Comparison of ENCODE assay signal across 14 mouse cellular contexts in the genomic region with DNA sequence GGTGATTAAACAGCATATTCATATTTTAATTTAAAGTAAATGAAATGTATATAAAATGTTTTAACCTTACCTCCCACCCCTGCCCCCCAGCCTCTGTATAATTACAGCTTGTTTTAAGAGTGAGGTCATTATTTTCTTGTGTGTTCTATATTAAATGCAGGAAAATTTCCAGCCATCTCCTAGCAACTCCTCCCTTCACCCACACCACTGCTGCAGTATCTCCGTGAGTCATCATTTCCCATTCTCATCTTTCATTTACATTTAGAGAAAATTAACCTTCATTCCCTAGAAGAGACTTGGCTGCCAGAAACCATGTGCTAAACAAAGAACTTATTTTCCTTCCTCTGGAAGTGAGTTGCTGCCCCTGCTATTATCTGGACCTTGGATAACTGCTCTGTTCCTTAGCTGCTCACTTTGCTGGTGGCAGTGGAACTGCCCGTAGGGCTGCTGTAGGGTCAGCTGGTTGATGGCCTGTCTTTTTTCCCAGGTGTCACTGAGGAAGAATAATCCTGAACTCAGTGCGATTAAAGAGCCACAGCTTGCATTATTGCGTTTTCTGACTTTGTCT.
A peak's percentile ranks its signal among the peaks of the same experiment; 100 is the strongest.
DNase-seq lines count a peak whose midpoint lies in the region; ATAC-seq and TF ChIP-seq lines count a peak whose summit lies in the region.
"Had no signal": no experiment of that assay in that cellular context is flagged by ENCODE, and none has a peak within 500 bp of the region (broad histone marks: within the 10 kb centered on the region; RNA-seq: fewer than 3 reads in every experiment).

No protein-coding gene starts in this region.

- peak; percentile 6 for DNase-seq in embryonic facial prominence, embryonic 11.5 days (ENCODE audit: low spot score)
- DNase-seq in embryonic facial prominence, embryonic 10.5 days (ENCODE audit: low spot score), result no peak
- DNase-seq in midbrain, postnatal 0 days (ENCODE audit: low spot score), result no peak
- DNase-seq in left cerebral cortex, adult 2 months (ENCODE audit: extremely low spot score in 1 of 2, low spot score in 2 of 2), result peak; percentile 17 to 32
- peak; percentile 65 for DNase-seq in telencephalon, adult 2 months (ENCODE audit: low read depth, low spot score)
- no peak for DNase-seq in testis, postnatal 14 days (ENCODE audit: low spot score)
- DNase-seq in liver, postnatal 0 days, result no peak
- DNase-seq: adrenal gland, postnatal 14 days; cerebellum, adult 9-10 months; heart, postnatal 36 days; kidney, adult 18-20 months; thymus, postnatal 36 days had no signal

- no peak overlapping the region for H3K27ac ChIP-seq in embryonic facial prominence, embryonic 11.5 days (replicated peaks; ENCODE audit: low read depth, low read length)
- no peak overlapping the region for H3K27ac ChIP-seq in embryonic facial prominence, embryonic 10.5 days (replicated peaks)
- 0 out of 2 replicates have a peak overlapping the region, but pooled peaks have one; percentile 21 for H3K27ac ChIP-seq in midbrain, embryonic 13.5 days
- H3K27ac ChIP-seq in midbrain, postnatal 0 days (ENCODE audit: low read depth, low read length), result no peak overlapping the region
- H3K27ac ChIP-seq in left cerebral cortex, adult 2 months, result no peak overlapping the region
- H3K27ac ChIP-seq in liver, postnatal 0 days (ENCODE audit: low read depth), result no peak overlapping the region
- H3K27ac ChIP-seq: limb, embryonic 15.5 days had no signal

- TF ChIP-seq CTCF in midbrain, postnatal 0 days (IDR thresholded peaks at IDR 0.05), result no peak
- no peak for TF ChIP-seq CTCF in left cerebral cortex, adult 2 months (IDR thresholded peaks at IDR 0.05)
- TF ChIP-seq CTCF in liver, postnatal 0 days (IDR thresholded peaks at IDR 0.05; ENCODE audit: low read depth), result no peak

- WGBS in embryonic facial prominence, embryonic 11.5 days, result 34% methylated on average over 4 of the region's 4 CpGs
- 58% methylated on average over 4 of the region's 4 CpGs for WGBS in embryonic facial prominence, embryonic 10.5 days
- WGBS in midbrain, embryonic 13.5 days, result 55% methylated on average over 4 of the region's 4 CpGs
- 58% methylated on average over 4 of the region's 4 CpGs for WGBS in midbrain, postnatal 0 days
- WGBS in liver, postnatal 0 days (ENCODE audit: insufficient replicate concordance), result 58% methylated on average over 4 of the region's 4 CpGs

- H3K4me3 ChIP-seq in embryonic facial prominence, embryonic 11.5 days (ENCODE audit: low read depth, low read length), result no peak overlapping the region
- no peak overlapping the region for H3K4me3 ChIP-seq in embryonic facial prominence, embryonic 10.5 days
- no peak overlapping the region for H3K4me3 ChIP-seq in midbrain, embryonic 13.5 days (replicated peaks)
- no peak overlapping the region for H3K4me3 ChIP-seq in midbrain, postnatal 0 days (ENCODE audit: low read depth, low read length)
- H3K4me3 ChIP-seq in left cerebral cortex, adult 2 months, result no peak overlapping the region
- H3K4me3 ChIP-seq in liver, postnatal 0 days (ENCODE audit: low read depth, low read length), result no peak overlapping the region
- H3K4me3 ChIP-seq: limb, embryonic 15.5 days had no signal

- H3K9me3 ChIP-seq in embryonic facial prominence, embryonic 11.5 days (replicated peaks; ENCODE audit: control insufficient read depth, low read length), result no peaks in the 10 kb centered on the region
- H3K9me3 ChIP-seq in embryonic facial prominence, embryonic 10.5 days, result no peaks in the 10 kb centered on the region
- no peaks in the 10 kb centered on the region for H3K9me3 ChIP-seq in midbrain, embryonic 13.5 days
- no peaks in the 10 kb centered on the region for H3K9me3 ChIP-seq in midbrain, postnatal 0 days (ENCODE audit: low read length)
- H3K9me3 ChIP-seq in liver, postnatal 0 days (ENCODE audit: low read length), result no peaks in the 10 kb centered on the region
- H3K9me3 ChIP-seq: limb, embryonic 15.5 days had no signal

- no peaks in the 10 kb centered on the region for H3K36me3 ChIP-seq in embryonic facial prominence, embryonic 11.5 days (replicated peaks; ENCODE audit: control insufficient read depth, insufficient read depth, low read depth, low read length)
- no peaks in the 10 kb centered on the region for H3K36me3 ChIP-seq in embryonic facial prominence, embryonic 10.5 days (replicated peaks)
- H3K36me3 ChIP-seq in midbrain, embryonic 13.5 days, result no peaks in the 10 kb centered on the region
- H3K36me3 ChIP-seq in midbrain, postnatal 0 days (ENCODE audit: insufficient read depth, low read length), result no peaks in the 10 kb centered on the region
- H3K36me3 ChIP-seq in liver, postnatal 0 days (replicated peaks; ENCODE audit: insufficient read depth, low read length), result no peaks in the 10 kb centered on the region
- H3K36me3 ChIP-seq: limb, embryonic 15.5 days had no signal

- TF ChIP-seq EP300 in liver, postnatal 0 days (IDR thresholded peaks at IDR 0.05; ENCODE audit: low read depth), result no peak

- ATAC-seq in embryonic facial prominence, embryonic 11.5 days (replicated peaks; ENCODE audit: insufficient number of reproducible peaks, low FRiP score, low TSS enrichment, low read depth), result no peak
- no peak for ATAC-seq in midbrain, embryonic 13.5 days
- no peak for ATAC-seq in midbrain, postnatal 0 days (ENCODE audit: low FRiP score)
- no peak for ATAC-seq in liver, postnatal 0 days

- no peak overlapping the region for H3K9ac ChIP-seq in embryonic facial prominence, embryonic 11.5 days (replicated peaks; ENCODE audit: low read length)
- no peak overlapping the region for H3K9ac ChIP-seq in midbrain, embryonic 13.5 days (replicated peaks)
- no peak overlapping the region for H3K9ac ChIP-seq in midbrain, postnatal 0 days (replicated peaks; ENCODE audit: low read length, poor library complexity, severe bottlenecking)
- no peak overlapping the region for H3K9ac ChIP-seq in liver, postnatal 0 days (replicated peaks)
- H3K9ac ChIP-seq: limb, embryonic 15.5 days had no signal

- no peak overlapping the region for H3K4me2 ChIP-seq in embryonic facial prominence, embryonic 11.5 days (ENCODE audit: low read depth, low read length)
- no peak overlapping the region for H3K4me2 ChIP-seq in midbrain, embryonic 13.5 days (replicated peaks)
- H3K4me2 ChIP-seq in midbrain, postnatal 0 days (ENCODE audit: low read depth, low read length, poor library complexity, severe bottlenecking), result no peak overlapping the region
- H3K4me2 ChIP-seq in liver, postnatal 0 days (ENCODE audit: low read depth, low read length), result no peak overlapping the region
- H3K4me2 ChIP-seq: limb, embryonic 15.5 days had no signal

- no peaks in the 10 kb centered on the region for H3K27me3 ChIP-seq in embryonic facial prominence, embryonic 11.5 days (ENCODE audit: control insufficient read depth, insufficient read depth, low read length)
- no peaks in the 10 kb centered on the region for H3K27me3 ChIP-seq in embryonic facial prominence, embryonic 10.5 days (replicated peaks; ENCODE audit: low read depth, poor library complexity, severe bottlenecking)
- H3K27me3 ChIP-seq in midbrain, embryonic 13.5 days, result no peaks in the 10 kb centered on the region
- no peaks in the 10 kb centered on the region for H3K27me3 ChIP-seq in midbrain, postnatal 0 days (ENCODE audit: insufficient read depth, low read length)
- no peaks in the 10 kb centered on the region for H3K27me3 ChIP-seq in liver, postnatal 0 days (ENCODE audit: insufficient read depth, low read length)
- H3K27me3 ChIP-seq: limb, embryonic 15.5 days had no signal

- H3K4me1 ChIP-seq in embryonic facial prominence, embryonic 11.5 days (ENCODE audit: control insufficient read depth, insufficient read depth, low read length), result no peaks in the 10 kb centered on the region
- H3K4me1 ChIP-seq in embryonic facial prominence, embryonic 10.5 days, result peaks cover 6% of the 10 kb centered on the region; the same call in 1 of the 2 replicates
- peaks cover 3% of the 10 kb centered on the region; the same call in 1 of the 2 replicates for H3K4me1 ChIP-seq in midbrain, embryonic 13.5 days (replicated peaks)
- H3K4me1 ChIP-seq in midbrain, postnatal 0 days (ENCODE audit: insufficient read depth, low read length), result no peaks in the 10 kb centered on the region
- H3K4me1 ChIP-seq in liver, postnatal 0 days (ENCODE audit: insufficient read depth), result no peaks in the 10 kb centered on the region

- intact Hi-C loops in left cerebral cortex, adult 2 months (cut with DNase I), result no loop called here

Comparison
In these comparisons a context has a peak if more than half of its experiments do, and no peak if none do; other contexts are left out.
1. DNase-seq: peak in embryonic facial prominence, embryonic 11.5 days (single experiment), left cerebral cortex, adult 2 months (2 of 2) and telencephalon, adult 2 months (single experiment); none in embryonic facial prominence, embryonic 10.5 days (single experiment), midbrain, postnatal 0 days (single experiment), testis, postnatal 14 days (single experiment) and liver, postnatal 0 days (single experiment).